Mouse (Mus musculus) bone marrow macrophage, adult 2 months (primary cell): ENCODE measurements around the gene L2hgdh.

Experiments
- CTCF ChIP-seq: IDR thresholded peaks from 2 replicates; pipeline ENCODE4 v1.5.1; 2012; ENCODE audit warnings: low read depth, mild to moderate bottlenecking, low read length, moderate library complexity
- POLR2A ChIP-seq: IDR thresholded peaks from 2 replicates; pipeline ENCODE4 v1.6.1; 2012; ENCODE audit warnings: mild to moderate bottlenecking, low read depth, low read length, borderline replicate concordance

GRCm38 (mm10) chr12:69760014-69760413 is 35.3 kb upstream of the L2hgdh start:
- no peak for TF ChIP-seq CTCF
- no peak for TF ChIP-seq POLR2A
